Mouse (Mus musculus): ENCODE results near the gene Rab23. TPM values are rescaled to one million over a fixed set of nuclear protein-coding genes. Genes with fewer than 3 reads are reported as not detected.
A peak's percentile ranks its signal among the peaks of the same experiment; 100 is the strongest.

The Rab23 gene
- polyA plus RNA-seq (2015; fragmentation: Nextera tagmentation; extraction: Ambion mirVana): 23.5 and 23.8 TPM in 2 replicates

DNA sequence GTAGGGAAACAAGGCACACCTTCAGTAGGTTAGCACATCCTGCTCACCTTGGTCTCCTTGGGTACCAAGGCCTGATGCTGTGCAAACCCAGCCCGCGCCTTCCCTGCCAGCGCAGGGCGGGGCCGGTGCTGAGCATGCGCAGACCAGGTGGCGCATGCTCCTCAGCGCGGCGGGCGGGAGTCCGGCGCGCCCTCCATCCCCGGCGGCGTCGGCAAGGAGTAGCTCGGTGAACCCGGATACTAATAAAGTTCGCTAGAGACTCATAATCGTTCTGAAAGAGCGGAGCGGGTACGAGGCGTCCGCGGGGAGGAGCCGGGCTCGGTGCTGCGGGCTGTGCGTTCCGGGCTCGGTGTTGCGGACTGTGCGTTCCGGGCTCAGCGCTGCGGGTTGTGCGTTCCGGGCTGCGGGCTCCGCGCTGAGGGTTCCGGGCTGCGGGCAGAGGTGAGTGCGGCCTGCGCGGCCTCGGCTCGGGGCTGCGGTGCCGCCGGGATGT, at the start of gene Rab23:
Rab23 (plus strand) TSS at position 155 of the 493 bp plus-strand sequence.
- Histone ChIP-seq H3K36me3 (peaks cover 22% of the 10 kb centered on the region), H3K4me2 (peak within 1 kb of the TSS; percentile 60), H3K27me3 (no peaks in the 10 kb centered on the region), H3K9me3 (no peaks in the 10 kb centered on the region), H3K9ac (peak within 1 kb of the TSS; percentile 70), H3K27ac (peak within 1 kb of the TSS; percentile 89), H3K4me1 (peaks cover 6% of the 10 kb centered on the region), H3K4me3 (peak within 1 kb of the TSS; percentile 64)
- WGBS: under 1% methylated on average over 54 of the region's 54 CpGs
- ATAC-seq (ENCODE audit: borderline replicate concordance, extremely low read depth, low FRiP score, low TSS enrichment): peak; percentile 95

DNA sequence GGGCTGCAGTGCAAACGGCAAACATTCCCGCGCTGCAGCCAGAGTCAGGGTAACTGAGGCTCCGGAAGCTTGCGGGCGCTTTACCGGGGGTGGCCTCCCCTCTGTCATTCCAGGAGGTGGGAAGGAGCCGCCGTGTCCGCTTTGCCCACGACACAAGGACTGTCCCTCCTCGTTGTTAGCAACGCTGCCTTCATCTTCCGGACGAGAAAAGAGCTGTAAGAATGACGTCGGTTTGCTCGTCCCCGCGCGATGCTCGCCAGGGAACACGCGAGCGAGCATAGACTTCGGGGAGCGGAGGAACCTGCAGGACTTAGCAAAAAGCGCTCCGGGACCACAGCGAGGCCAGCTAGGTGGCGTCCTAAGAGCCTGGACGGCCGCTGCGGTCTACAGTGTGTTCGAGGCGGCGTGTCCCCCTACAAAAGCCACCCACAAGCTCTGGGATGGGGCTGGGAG, 49.5 kb upstream of the Rab23 start:
- peak; percentile 69 for ATAC-seq (ENCODE audit: borderline replicate concordance, extremely low read depth, low FRiP score, low TSS enrichment)
- Histone ChIP-seq H3K27me3 (no peaks in the 10 kb centered on the region), H3K9ac (peak overlapping the region; percentile 63), H3K4me3 (peak overlapping the region; percentile 71), H3K27ac (peak overlapping the region; percentile 83), H3K4me1 (peaks cover 8% of the 10 kb centered on the region; the same call in 1 of the 2 replicates), H3K4me2 (peak overlapping the region; percentile 88), H3K36me3 (peaks cover 13% of the 10 kb centered on the region; the same call in 1 of the 2 replicates), H3K9me3 (no peaks in the 10 kb centered on the region)
- WGBS: under 1% methylated on average over 37 of the region's 37 CpGs

DNA sequence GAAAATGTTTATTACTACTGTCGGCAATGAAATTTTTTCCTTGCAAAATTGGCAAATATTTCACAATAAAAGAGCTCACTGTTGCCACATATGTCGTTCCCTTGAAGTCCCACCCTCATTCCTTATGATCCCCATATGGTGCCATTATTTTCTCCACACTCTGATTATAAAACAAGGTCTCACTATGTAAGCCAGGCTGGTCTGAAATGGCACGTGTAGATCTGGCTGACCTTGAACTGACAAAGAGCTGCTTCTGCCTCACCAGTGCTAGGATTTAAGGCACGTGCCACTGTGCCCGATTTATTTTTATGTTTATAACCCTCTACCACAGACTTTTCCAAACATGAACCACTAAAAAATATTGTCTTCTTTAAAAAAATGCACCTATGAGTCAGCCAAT, 48.2 kb upstream of the Rab23 start:
- no peak for ATAC-seq (ENCODE audit: borderline replicate concordance, extremely low read depth, low FRiP score, low TSS enrichment)
- H3K4me1 ChIP-seq: peaks cover 8% of the 10 kb centered on the region; the same call in 1 of the 2 replicates
- H3K27me3 ChIP-seq: no peaks in the 10 kb centered on the region
- H3K27ac ChIP-seq: no peak overlapping the region
- WGBS: 60% methylated on average over 5 of the region's 5 CpGs
- no peak overlapping the region for H3K4me3 ChIP-seq
- H3K4me2 ChIP-seq: no peak overlapping the region
- H3K9me3 ChIP-seq: no peaks in the 10 kb centered on the region
- H3K9ac ChIP-seq: no peak overlapping the region
- peaks cover 5% of the 10 kb centered on the region; the same call in 1 of the 2 replicates for H3K36me3 ChIP-seq

DNA sequence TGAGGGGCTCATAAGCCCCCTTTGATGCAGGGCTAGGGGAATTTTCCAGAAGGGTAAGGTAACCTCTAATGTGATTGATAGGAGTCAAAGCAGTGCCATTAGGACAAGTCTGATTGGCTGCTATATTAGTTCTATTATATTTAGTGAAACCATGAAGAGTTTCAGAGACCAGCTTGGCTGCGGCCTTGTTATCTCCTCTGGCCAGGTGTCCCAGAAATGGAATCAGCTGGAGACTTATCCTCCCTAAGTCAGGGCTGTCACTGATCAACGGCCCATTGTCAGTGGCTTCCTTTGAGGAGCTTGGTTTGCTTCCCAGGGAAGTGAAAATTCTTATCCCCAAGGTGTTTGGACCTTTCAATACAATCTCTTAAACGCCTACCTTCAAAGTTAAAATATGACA, 47.6 kb upstream of the Rab23 start:
- Histone ChIP-seq H3K4me3 (no peak overlapping the region), H3K4me2 (no peak overlapping the region), H3K36me3 (no peaks in the 10 kb centered on the region; the same call in 1 of the 2 replicates), H3K9ac (no peak overlapping the region), H3K9me3 (no peaks in the 10 kb centered on the region), H3K4me1 (peaks cover 8% of the 10 kb centered on the region; the same call in 1 of the 2 replicates), H3K27me3 (no peaks in the 10 kb centered on the region), H3K27ac (no peak overlapping the region)
- ATAC-seq (ENCODE audit: borderline replicate concordance, extremely low read depth, low FRiP score, low TSS enrichment): no peak
- WGBS: 66% methylated on average over 3 of the region's 3 CpGs

DNA sequence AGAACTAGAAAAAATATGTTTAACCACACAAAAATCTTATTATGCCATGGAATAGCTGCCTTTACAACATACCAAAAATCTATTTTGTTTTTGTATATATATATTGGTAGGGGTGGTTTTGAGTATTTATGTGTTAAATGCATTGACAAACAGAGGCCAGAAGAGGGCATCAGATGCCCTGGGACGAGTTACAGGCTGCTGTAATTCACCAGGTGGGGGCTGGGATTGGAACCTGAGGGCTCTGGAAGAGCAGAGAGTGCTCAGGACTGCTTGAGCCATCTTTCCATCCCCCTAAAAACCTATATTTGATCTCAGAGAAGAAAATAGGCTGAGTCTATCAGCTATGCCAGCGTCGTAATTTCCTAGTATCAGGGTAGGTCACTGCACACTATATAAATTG, 47.2 kb upstream of the Rab23 start:
- Histone ChIP-seq H3K4me2 (no peak overlapping the region), H3K27ac (no peak overlapping the region), H3K4me1 (peaks cover 8% of the 10 kb centered on the region; the same call in 1 of the 2 replicates), H3K27me3 (no peaks in the 10 kb centered on the region), H3K36me3 (no peaks in the 10 kb centered on the region), H3K9me3 (no peaks in the 10 kb centered on the region), H3K4me3 (no peak overlapping the region), H3K9ac (no peak overlapping the region)
- WGBS: 21% methylated on average over 3 of the region's 3 CpGs
- ATAC-seq (ENCODE audit: borderline replicate concordance, extremely low read depth, low FRiP score, low TSS enrichment): no peak

DNA sequence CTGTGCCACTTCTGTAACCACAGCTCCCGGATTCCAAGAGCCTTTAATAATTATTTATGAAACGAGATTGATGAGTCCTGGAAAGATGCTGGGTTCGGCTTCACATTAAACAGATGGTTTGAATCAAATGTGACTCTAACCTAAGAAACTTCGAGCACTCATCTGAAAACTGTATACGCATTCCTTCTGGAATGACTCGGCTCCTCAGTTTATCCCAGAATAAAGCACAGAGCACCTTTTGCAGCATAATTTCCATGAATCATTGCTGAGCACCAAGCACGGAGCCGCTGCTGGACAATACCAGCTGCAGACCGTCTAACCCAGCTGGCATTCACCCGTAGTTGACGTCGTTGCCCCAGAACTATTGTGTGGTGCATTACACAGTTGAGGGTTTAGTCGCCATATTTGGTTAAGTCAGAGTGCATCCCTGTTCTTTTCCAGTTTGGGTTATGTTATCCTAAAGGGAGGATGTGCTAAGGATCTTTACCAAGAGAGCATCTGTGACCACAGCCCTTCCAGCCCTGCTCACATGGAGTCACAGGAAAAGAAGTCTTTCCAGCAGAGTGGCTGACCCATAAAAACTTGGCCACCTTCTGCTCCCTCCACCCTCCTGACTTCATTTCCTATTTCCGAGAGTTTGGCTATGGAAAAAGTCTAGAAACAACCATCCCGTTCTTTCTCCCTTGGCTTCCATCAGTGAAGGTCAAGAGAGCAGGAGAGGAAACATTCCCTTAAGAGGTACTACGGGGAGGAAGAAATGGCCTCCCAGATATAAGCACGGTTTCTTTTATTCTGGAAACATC, 46.3 kb upstream of the Rab23 start:
- H3K27me3 ChIP-seq: no peaks in the 10 kb centered on the region
- H3K9ac ChIP-seq: no peak overlapping the region
- no peak for ATAC-seq (ENCODE audit: borderline replicate concordance, extremely low read depth, low FRiP score, low TSS enrichment)
- no peaks in the 10 kb centered on the region for H3K36me3 ChIP-seq
- WGBS: 45% methylated on average over 17 of the region's 17 CpGs
- no peaks in the 10 kb centered on the region for H3K9me3 ChIP-seq
- no peak overlapping the region for H3K4me3 ChIP-seq
- no peak overlapping the region for H3K4me2 ChIP-seq
- no peak overlapping the region for H3K27ac ChIP-seq
- H3K4me1 ChIP-seq: peaks cover 8% of the 10 kb centered on the region; the same call in 1 of the 2 replicates

DNA sequence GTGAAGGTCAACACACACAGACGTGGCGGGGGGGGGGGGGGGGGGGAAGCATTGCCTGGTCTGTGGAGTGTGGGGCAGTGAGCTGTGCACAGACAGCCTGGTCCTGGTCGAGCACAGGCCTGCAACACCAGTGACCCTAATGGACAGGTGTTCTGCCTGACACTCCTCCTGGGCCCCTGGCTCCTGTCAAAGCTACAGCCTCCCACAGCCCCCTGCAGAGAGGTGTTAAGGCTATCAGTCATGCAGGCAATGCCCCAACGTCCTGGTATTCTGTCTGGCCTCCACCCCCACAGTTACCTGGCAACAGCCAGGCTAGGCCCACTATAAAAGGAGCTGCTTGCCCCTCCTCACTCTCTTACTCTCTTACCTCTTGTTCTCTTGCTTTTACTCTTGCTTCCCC, 39.3 kb upstream of the Rab23 start:
- Histone ChIP-seq H3K27me3 (no peaks in the 10 kb centered on the region), H3K4me2 (no peak overlapping the region), H3K4me1 (no peaks in the 10 kb centered on the region), H3K9ac (no peak overlapping the region), H3K4me3 (no peak overlapping the region), H3K9me3 (no peaks in the 10 kb centered on the region), H3K36me3 (no peaks in the 10 kb centered on the region), H3K27ac (no peak overlapping the region)
- ATAC-seq (ENCODE audit: borderline replicate concordance, extremely low read depth, low FRiP score, low TSS enrichment): no peak
- WGBS: 37% methylated on average over 4 of the region's 4 CpGs

DNA sequence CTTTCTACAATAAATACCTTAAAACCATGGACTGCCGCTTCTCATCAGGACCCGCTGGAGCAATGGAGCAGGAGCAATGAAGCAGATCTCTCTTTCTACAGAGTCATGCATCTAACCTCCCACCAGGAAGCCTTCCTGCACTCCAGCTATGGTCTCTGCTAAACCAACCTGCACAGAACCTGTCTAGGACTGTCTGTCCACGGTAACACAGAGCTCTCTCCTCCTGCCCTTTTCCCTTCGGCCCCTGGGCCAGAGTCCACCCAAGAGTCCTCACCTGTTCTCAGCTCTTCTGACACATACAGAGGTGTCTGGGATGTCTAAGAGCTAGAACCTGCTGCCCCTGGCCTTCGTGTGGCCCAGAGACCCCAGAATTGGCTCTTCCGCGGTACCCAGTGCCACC, 38.8 kb upstream of the Rab23 start:
- Histone ChIP-seq H3K9ac (no peak overlapping the region), H3K4me1 (no peaks in the 10 kb centered on the region), H3K27ac (no peak overlapping the region), H3K4me3 (no peak overlapping the region), H3K9me3 (no peaks in the 10 kb centered on the region), H3K4me2 (no peak overlapping the region), H3K27me3 (no peaks in the 10 kb centered on the region), H3K36me3 (no peaks in the 10 kb centered on the region)
- WGBS: 89% methylated on average over 7 of the region's 7 CpGs
- ATAC-seq (ENCODE audit: borderline replicate concordance, extremely low read depth, low FRiP score, low TSS enrichment): no peak

DNA sequence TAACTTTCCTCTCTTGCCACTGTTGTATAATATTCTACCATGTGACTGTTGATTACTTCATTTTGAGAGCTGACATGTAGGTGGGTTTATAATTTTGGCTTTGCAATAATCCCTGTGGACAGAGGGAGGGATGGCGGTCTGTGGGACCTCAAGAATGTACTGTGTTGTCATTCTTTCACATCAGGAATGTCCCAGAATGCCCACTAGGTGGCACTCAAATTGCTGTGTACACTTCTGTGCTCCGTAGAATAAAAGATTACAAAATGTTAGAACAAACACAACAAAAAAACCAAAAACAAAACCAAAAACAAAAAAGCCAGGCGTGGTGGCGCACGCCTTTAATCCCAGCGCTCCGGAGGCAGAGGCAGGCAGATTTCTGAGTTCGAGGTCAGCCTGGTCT, 35.2 kb upstream of the Rab23 start:
- 60% methylated on average over 8 of the region's 8 CpGs for WGBS

DNA sequence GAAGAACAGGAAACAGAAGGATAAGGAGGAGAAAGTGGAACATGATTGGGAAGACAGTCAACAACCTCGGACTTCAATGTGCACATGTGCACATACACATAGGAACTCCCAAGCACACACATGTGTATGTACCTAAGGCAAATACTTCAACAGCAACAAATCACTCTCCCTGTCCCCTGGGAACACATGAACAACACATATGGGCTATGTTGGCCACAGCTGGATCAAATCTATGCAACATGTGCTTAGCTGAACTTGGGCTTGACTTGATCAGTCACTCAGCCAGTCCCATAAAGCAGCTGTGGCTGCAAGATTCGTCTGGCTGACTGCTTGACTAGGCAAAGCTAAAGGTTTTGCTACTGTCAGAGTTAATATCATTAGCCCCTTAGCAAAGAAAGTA, 30.9 kb upstream of the Rab23 start:
- ATAC-seq (ENCODE audit: borderline replicate concordance, extremely low read depth, low FRiP score, low TSS enrichment): no peak
- Histone ChIP-seq H3K4me1 (no peaks in the 10 kb centered on the region), H3K4me2 (no peak overlapping the region), H3K9me3 (no peaks in the 10 kb centered on the region), H3K27ac (no peak overlapping the region), H3K27me3 (no peaks in the 10 kb centered on the region), H3K4me3 (no peak overlapping the region), H3K36me3 (no peaks in the 10 kb centered on the region), H3K9ac (no peak overlapping the region)
- 62% methylated on average over 2 of the region's 2 CpGs for WGBS

More for the DNA sequence above, 35.2 kb upstream of the Rab23 start:
- Histone ChIP-seq H3K36me3 (no peaks in the 10 kb centered on the region), H3K27ac (no peak overlapping the region), H3K27me3 (no peaks in the 10 kb centered on the region), H3K4me1 (no peaks in the 10 kb centered on the region), H3K4me3 (no peak overlapping the region), H3K9ac (no peak overlapping the region), H3K9me3 (no peaks in the 10 kb centered on the region), H3K4me2 (no peak overlapping the region)
- no peak for ATAC-seq (ENCODE audit: borderline replicate concordance, extremely low read depth, low FRiP score, low TSS enrichment)

DNA sequence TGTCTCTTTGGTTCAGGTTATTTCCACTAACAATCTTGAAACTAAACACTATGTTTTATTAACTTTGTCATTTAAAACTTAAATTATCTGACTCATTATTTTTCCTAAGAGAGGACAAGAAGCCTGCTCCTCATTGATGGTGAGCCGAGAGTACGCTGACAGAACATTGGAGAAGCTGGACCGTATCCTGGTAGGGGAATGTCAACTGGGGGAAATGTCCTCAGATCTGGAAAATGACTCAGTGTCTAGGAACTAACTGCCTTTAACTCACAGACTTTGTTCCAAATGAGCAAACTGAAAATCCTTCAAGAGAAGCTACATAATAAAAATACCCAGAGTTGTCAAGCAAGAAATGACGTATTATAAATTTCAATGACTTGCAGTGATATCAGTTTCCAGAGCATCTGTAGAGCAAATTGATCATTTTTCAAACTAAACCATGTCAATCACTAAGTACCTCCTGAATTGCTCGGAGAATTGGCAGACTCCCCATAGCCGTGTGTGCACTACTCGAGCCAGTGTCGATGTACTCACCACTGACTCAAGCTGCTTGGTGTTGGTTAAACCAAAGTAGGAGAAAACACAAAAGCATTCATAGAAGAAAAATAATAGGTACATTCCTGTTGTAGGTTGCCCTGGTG, 30.1 kb upstream of the Rab23 start:
- no peaks in the 10 kb centered on the region for H3K9me3 ChIP-seq
- no peaks in the 10 kb centered on the region for H3K36me3 ChIP-seq
- H3K4me2 ChIP-seq: no peak overlapping the region
- H3K9ac ChIP-seq: no peak overlapping the region
- no peak overlapping the region for H3K4me3 ChIP-seq
- H3K27me3 ChIP-seq: no peaks in the 10 kb centered on the region
- ATAC-seq (ENCODE audit: borderline replicate concordance, extremely low read depth, low FRiP score, low TSS enrichment): no peak
- H3K4me1 ChIP-seq: no peaks in the 10 kb centered on the region
- no peak overlapping the region for H3K27ac ChIP-seq
- WGBS: 77% methylated on average over 8 of the region's 8 CpGs

DNA sequence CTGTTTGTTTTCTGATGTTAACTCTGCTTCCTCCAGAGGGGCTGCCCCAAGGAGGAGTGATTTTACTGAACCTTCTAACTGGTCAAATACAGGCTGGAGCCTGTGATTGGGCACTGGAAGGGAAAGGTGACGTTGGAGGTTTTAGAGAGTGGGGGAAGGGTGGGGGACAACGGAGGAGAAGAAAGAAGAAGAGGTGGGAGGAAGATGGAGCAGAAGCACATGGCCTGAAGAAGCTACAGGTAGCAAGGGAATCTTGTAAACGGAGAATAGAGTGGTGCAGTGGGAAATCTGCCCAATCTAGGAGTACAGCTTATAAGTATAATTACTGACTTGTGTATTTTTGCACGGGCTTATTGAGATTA, 29.6 kb upstream of the Rab23 start:
- Histone ChIP-seq H3K4me2 (no peak overlapping the region), H3K4me1 (no peaks in the 10 kb centered on the region), H3K9ac (no peak overlapping the region), H3K9me3 (no peaks in the 10 kb centered on the region), H3K36me3 (no peaks in the 10 kb centered on the region), H3K4me3 (no peak overlapping the region), H3K27ac (no peak overlapping the region), H3K27me3 (no peaks in the 10 kb centered on the region)
- WGBS: 35% methylated on average over 4 of the region's 4 CpGs
- no peak for ATAC-seq (ENCODE audit: borderline replicate concordance, extremely low read depth, low FRiP score, low TSS enrichment)

Measured in lung, embryonic 15.5 days (tissue).